Mouse (Mus musculus): ENCODE measurements at regions not wholly inside any gene's neighbourhood (a gene's known extent, or its start where the extent isn't known, plus 50 kb on each side); places are given as distances from the start of the nearest gene placed in this dataset.
A peak's percentile ranks its signal among the peaks of the same experiment; 100 is the strongest.

- DNase-seq = no peak
Measured at GRCm38 (mm10) chr1:71996828-71997227, 215.3 kb downstream of the Mreg start.

- no peak for DNase-seq
Measured at GRCm38 (mm10) chr1:71996234-71996619, 215.9 kb downstream of the Mreg start.

DNA sequence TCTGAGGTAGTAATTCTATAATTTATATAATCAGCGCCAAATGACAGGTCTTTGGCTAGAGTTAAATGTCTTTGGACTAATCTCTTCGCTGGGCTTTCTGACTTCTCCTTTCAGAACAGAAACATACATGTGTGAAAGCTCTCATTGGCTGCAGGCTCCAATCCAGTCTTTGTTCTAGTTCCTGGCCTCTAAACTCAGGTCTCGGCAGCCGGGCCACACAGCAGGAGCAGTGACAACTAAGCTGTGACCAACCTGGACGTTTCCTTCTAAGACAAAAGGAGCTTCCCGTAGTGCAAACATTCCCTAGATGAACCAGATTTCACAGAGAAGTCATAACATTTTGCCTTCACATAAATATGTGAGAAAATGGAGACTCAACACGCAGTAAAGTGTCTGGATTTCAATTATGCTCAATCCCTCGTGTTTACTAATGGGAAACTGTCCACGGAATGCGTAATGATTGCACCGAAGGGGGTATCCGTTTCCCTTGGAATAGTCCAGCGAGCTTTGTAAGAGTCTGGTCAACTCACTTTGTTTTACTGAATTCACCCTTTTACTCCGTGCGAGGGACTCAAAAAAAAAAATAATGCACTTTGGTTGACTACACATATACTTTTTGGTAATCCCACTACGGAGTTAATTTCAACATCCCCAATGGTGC, 216.4 kb downstream of the Mreg start:
- no peak for DNase-seq

DNA sequence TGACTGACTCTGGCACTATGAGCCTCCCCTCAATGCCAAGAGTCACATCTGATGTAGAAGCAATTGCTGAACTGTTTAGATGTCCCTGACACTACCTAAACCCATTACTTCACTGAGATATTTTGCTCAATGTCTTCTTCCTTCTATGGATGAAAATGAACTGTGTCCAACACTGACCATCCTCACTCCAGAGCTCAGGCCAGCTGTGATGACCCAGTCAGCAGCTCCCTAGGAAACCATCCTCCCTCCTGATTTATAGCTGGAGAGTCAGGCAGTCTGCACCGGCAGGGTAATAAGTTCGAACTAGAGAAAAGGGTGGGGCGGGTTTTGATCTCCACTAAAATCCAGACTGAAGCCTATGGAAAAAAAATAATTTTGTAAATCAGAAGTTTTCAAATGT, 221.2 kb downstream of the Mreg start:
- no peak for DNase-seq

- no peak for DNase-seq
Measured at GRCm38 (mm10) chr1:71988086-71988485, 224.0 kb downstream of the Mreg start.

GRCm38 (mm10) chr1:71986047-71986446, 226.1 kb downstream of the Mreg start:
- no peak for DNase-seq

- DNase-seq = no peak
Measured at GRCm38 (mm10) chr1:71983786-71984185, 228.3 kb downstream of the Mreg start.

DNA sequence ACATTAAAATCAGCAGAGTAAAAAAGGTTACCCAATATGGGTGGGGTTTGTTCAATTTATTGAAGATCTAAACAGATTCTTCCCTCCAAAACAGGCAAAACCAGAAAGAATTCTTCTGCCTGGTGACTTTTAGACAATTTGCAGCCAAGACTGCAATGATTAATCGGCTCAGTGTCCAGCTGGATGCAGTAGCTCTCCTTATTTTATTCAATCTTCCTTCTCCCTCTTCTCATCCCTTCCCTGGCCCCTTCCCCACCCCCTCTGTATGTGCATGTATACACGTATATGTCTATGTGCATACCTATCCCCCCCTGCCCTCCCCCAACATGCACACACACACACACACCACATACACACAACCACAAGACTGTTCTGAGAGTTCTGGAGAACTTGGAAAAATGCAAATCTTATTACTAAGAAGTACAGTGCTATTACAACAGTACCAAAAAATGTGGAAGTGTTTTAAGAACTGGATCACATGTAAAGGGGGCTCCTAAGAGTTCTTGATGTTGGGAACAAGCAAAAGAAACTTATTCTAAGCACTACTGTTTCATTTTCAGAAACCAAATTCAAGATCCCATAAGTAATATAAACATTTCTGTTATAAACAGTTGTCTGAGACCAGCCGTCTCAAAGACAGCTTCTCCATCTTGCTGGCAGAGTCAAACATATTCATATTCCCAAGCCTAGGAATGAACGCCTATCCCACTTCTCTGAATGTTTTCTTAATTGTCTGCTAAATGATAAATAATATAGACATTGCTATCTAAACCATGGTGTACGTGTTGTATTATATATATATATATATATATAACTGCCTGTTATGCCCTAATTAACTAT, 229.5 kb downstream of the Mreg start:
- no peak for DNase-seq

DNA sequence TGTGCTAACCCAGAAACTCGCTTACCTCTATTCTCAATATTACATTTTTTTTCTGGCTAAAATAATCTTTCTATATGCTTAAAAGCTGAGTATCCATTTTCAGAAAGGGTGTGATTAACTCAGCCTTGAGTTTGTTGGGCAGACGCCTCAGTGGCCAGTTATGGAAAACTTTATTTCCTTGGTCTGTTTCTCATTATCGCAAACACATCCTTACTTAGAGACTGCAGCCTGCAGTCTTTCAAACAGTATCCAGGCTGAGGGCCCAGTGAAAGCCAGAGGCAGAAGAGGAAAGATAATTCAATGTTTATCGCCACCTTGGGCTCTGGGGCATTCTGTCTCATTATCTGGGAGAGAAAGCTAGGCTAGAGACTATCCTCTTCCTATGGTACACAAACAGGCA, 231.5 kb downstream of the Mreg start:
- DNase-seq = no peak

- no peak for DNase-seq
Measured at GRCm38 (mm10) chr1:71979261-71979660, 232.8 kb downstream of the Mreg start.

- DNase-seq = no peak
Measured at GRCm38 (mm10) chr1:71977361-71977760, 234.7 kb downstream of the Mreg start.

DNA sequence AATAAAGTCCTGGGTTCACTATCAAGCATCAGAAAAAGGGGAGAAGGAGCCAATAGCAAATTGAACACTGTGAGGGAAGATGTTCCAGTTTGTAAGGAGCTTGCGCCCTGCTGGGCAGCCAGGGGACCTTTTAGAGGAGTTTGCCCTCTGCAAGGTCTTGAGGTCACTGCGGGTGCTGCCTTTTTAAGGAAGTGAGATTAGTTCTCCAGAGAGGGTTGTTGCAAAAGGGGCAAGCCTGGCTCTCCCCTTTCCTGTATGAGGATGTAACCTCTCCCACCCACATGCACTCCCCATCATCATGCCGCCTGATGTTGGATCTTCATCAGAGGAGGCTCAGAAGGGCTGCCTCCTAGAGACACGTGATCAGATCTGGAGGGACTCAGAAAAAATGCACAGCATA, 237.4 kb downstream of the Mreg start:
- no peak for DNase-seq

- no peak for DNase-seq
Measured at GRCm38 (mm10) chr1:71971943-71972342, 240.2 kb downstream of the Mreg start.

GRCm38 (mm10) chr1:71970771-71971170, 241.3 kb downstream of the Mreg start:
- no peak for DNase-seq

GRCm38 (mm10) chr1:71967574-71968104, 244.5 kb downstream of the Mreg start:
- DNase-seq = no peak

DNA sequence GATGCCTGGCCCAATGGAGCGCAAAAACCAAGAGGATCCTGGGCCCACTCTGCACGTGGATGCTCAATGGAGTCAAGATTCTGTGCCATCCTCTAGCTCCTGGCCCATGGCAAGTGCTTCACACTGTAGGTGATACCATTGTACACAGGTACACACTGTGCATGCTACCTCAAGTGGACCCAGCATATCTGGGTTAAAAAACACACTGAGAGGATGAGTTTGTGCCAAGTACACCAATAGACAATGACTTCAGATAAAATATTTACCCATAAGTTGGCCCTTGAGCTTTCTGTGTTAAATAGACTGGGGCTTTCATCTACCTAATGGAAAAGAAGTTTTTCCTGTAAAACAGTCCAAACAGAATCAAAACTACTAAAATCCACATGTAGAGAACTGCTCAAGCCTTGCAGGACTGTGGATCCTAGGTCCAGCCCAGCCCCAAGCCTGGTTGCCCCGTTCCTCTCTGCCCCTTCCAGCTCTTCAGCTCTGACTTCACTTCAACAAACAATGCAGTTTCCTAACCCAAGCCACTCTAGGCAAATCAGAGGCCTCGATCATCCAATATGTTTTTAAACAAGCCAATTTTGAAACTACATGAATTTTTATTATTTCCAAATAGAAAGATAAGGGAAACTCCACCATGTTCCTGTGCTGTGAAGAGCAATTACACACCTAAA, 247.5 kb downstream of the Mreg start:
- peak in 1 of 2 experiments; percentile 38 for DNase-seq

DNA sequence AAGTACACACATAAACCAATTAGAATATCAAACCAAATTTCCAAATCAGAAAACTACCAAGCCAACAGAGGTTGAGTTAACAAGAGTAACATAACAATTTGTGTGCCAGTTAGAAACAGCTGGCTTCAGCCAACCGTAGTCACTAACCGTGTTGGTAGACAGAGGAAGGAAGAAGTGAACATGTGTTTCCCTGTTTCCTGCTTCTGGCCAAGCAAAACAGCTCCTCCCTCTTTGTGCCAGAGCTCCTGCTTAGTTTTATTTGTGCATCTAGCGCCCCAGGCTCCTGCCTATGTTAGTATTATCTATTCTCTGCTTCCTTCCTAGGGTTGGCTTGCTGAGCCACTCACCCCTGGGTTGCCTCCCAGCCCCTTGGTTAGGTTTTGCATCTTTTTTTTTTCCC, 255.2 kb downstream of the Mreg start:
- no peak for DNase-seq

DNA sequence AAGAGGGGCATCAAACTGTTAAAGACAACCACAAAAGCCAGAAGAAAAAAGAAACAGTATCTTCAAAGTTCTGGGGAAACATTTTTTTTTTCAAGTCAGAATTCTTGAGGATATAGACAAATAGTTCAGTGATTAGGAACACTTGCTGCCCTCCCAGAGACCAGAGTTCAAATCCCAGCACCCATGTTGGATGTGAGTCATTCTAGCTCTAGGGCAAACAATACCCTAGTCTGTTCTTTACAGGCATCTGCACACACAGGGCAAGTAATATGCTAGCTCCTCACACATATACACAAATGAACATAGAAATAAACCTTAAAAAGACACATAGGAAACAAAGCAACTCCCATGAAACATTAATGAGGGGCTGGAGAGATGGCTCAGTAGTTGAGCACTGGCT, 256.8 kb downstream of the Mreg start:
- DNase-seq = no peak

DNA sequence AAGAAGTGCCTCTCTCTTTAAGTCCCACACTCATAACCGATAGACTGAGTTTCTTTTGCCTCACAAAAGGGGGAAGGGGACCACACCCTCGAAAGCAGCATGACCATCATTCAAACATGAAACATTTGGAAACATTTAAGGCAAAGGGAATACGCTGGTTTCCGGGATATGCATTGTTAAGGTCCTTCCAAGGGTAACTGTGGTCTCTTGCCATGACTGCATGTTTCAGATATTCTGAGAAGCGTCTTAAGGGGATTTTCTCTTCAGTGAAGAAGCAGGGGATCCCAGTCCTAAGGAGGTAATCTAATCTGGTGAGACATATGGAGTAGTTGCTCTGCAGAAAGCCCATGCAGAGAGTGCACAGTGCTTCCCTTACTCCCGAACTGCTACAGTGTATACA, 258.8 kb downstream of the Mreg start:
- DNase-seq = no peak

DNA sequence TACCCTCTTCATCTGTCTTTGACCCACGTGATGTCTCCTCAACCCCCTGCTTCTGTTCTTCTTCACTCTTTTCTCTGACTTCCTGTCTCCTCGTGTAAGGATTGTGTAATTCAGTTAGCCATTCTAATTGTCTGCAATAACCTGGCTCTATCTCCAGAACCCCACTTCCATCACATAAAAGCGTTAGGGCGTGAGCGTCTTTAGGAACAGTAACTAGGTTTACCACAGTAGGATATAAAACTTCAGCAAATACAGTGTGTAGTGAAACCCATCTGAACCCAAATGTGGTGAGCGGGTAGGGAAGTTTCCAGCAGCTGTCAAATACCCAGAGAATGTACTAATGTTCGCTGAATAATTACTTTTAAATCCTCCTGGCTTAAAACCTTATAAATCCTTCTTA, 262.6 kb downstream of the Mreg start:
- no peak for DNase-seq

- no peak for DNase-seq
Measured at GRCm38 (mm10) chr1:71948686-71949085, 263.4 kb downstream of the Mreg start.

DNA sequence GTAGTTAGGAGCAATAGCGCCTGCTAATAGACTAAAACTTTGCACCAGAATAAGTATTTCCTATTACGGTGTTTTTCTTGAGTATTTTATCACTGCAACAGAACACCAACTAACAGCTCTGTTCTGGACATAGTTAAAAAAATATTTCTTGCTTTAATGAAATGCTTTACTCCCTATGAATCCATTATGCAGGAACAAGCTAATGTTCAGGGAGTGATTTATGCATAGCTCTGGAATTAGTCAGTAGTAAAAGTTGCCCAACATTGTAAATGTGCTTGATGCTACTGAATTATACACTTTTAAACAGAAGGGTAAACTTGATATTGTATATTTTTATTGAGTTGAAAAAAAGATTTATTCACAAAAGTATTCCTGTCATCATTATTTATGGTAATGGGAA, 264.6 kb downstream of the Mreg start:
- DNase-seq = no peak

DNA sequence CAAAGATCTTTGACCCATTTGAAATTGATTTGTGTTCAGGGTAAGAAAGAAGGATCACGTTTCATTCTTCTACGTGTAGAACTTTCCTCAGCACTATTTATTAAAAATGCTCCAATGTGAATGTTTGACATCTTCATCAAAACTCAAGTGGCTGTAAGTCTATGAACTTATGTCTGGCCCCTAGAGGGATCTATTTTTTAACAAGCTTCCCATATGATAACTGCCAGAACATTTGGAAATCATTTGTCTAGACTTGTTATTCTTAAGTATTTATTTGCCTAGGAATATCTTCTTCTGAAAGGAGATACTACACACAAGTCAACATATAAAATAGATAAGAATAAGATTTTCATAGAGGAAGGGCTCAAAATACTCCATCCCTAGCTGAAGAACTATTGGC, 265.2 kb downstream of the Mreg start:
- DNase-seq = no peak

GRCm38 (mm10) chr1:71945070-71945469, 267.0 kb downstream of the Mreg start:
- DNase-seq = no peak
